Mouse (Mus musculus) limb, embryonic 14.5 days (tissue): Measurements from ENCODE around the gene Dusp5. TPM values are rescaled to one million over a fixed set of nuclear protein-coding genes. Genes with fewer than 3 reads are reported as not detected.
A peak's percentile ranks its signal among the peaks of the same experiment; 100 is the strongest.

Experiments
- ATAC-seq: fragments of 200-750 bp; cut with Nextera tagmentation; 2 replicates; pipeline ENCODE4 v1.8.0; 2017; ENCODE audit warnings: low read depth, moderate number of reproducible peaks, moderate TSS enrichment; ENCODE audit not compliant: low FRiP score
- DNase-seq: peaks from one replicate; pipeline ENCODE4 v3.0.0-alpha.2; 2015; ENCODE audit warnings: low spot score
- H3K27ac ChIP-seq: fragments of 300-500 bp; sonication (generic); replicated peaks from 2 replicates; pipeline ENCODE4 v1.5.1; 2014; ENCODE audit warnings: low read depth, mild to moderate bottlenecking, low read length, moderate library complexity, mixed read lengths
- H3K27me3 ChIP-seq: fragments of 300-500 bp; sonication (generic); 2 replicates; pipeline ENCODE4 v1.6.1; 2014; ENCODE audit warnings: low read length, mixed read lengths; ENCODE audit not compliant: control insufficient read depth, insufficient read depth
- H3K36me3 ChIP-seq: fragments of 300-500 bp; sonication (generic); 2 replicates; pipeline ENCODE4 v1.6.1; 2014; ENCODE audit warnings: mild to moderate bottlenecking, low read length, moderate library complexity, mixed read lengths; ENCODE audit not compliant: control insufficient read depth, insufficient read depth
- H3K4me1 ChIP-seq: fragments of 300-500 bp; sonication (generic); 2 replicates; pipeline ENCODE4 v1.6.1; 2014; ENCODE audit warnings: antibody characterized with exemption, low read length, mixed read lengths; ENCODE audit not compliant: control insufficient read depth, insufficient read depth
- H3K4me2 ChIP-seq: fragments of 300-500 bp; sonication (generic); replicated peaks from 2 replicates; pipeline ENCODE4 v1.6.1; 2014; ENCODE audit warnings: low read depth, mild to moderate bottlenecking, low read length, moderate library complexity; ENCODE audit not compliant: severe bottlenecking
- H3K4me3 ChIP-seq: fragments of 300-500 bp; sonication (generic); replicated peaks from 2 replicates; pipeline ENCODE4 v1.5.1; 2014; ENCODE audit warnings: low read length
- H3K9ac ChIP-seq: fragments of 300-500 bp; sonication (generic); 2 replicates; pipeline ENCODE4 v1.6.1; 2014; ENCODE audit warnings: mild to moderate bottlenecking, low read depth, low read length, moderate library complexity; ENCODE audit not compliant: severe bottlenecking
- H3K9me3 ChIP-seq: fragments of 300-500 bp; sonication (generic); 2 replicates; pipeline ENCODE4 v1.6.1; 2016; ENCODE audit warnings: low read length; ENCODE audit not compliant: control insufficient read depth
- POLR2A ChIP-seq: fragments of 200-500 bp; IDR thresholded peaks from 2 replicates; pipeline ENCODE4 v1.8.0; 2012; ENCODE audit warnings: inconsistent platforms, mild to moderate bottlenecking, moderate library complexity, borderline replicate concordance; ENCODE audit not compliant: insufficient read depth, insufficient read length; ENCODE audit errors: extremely low read depth
- WGBS: fragments of 180-500 bp; shearing (Covaris S2); extraction: QIAGEN DNeasy Blood & Tissue Kit; methylation state at CpG from one replicate; pipeline ENCODE4 v1.1.7; 2014; 5-methylcytosine and 5-hydroxymethylcytosine counted together
- polyA plus RNA-seq, 2 experiments: library from polyadenylated mRNA; depleted of rRNA in 1 of 2; stranded (reverse) in 1 of 2; unstranded in 1 of 2; fragments of >200 nt; fragmentation: Nextera tagmentation in 1 of 2; extraction: Ambion mirVana in 1 of 2; gene quantifications; 2 replicates each; pipeline versions ENCODE4 v1.2.1 to v1.2.3; 2012 to 2014

The Dusp5 gene
- polyA plus RNA-seq, 2 experiments: 1.9 to 2.2 TPM

- Histone ChIP-seq H3K27me3 (no peaks in the 10 kb centered on the region), H3K4me1 (peaks cover 11% of the 10 kb centered on the region), H3K4me3 (peak overlapping the region; percentile 14), H3K9ac (peak overlapping the region; percentile 44), H3K4me2 (peak overlapping the region; percentile 45), H3K9me3 (no peaks in the 10 kb centered on the region), H3K27ac (no peak overlapping the region), H3K36me3 (no peaks in the 10 kb centered on the region)
- peak; percentile 30; the same call in 1 of the 2 replicates for ATAC-seq
- no peak for TF ChIP-seq POLR2A
- DNase-seq: peak; percentile 60
- 25% methylated on average over 20 of the region's 20 CpGs for WGBS
Measured at GRCm38 (mm10) chr19:53557267-53557936, 28.5 kb downstream of the Dusp5 start.

GRCm38 (mm10) chr19:53560436-53560835 is 31.5 kb downstream of the Dusp5 start:
- no peak for TF ChIP-seq POLR2A
- H3K27me3 ChIP-seq: no peaks in the 10 kb centered on the region
- H3K36me3 ChIP-seq: no peaks in the 10 kb centered on the region
- no peak overlapping the region for H3K4me2 ChIP-seq
- no peak for ATAC-seq
- peaks cover 11% of the 10 kb centered on the region for H3K4me1 ChIP-seq
- WGBS: 79% methylated on average over 3 of the region's 3 CpGs
- H3K9me3 ChIP-seq: no peaks in the 10 kb centered on the region
- H3K27ac ChIP-seq: no peak overlapping the region
- H3K9ac ChIP-seq: no peak overlapping the region
- DNase-seq: no peak
- H3K4me3 ChIP-seq: no peak overlapping the region

- no peaks in the 10 kb centered on the region for H3K36me3 ChIP-seq
- no peak for TF ChIP-seq POLR2A
- DNase-seq (no peak), ATAC-seq (no peak)
- no peak overlapping the region for H3K4me2 ChIP-seq
- H3K27ac ChIP-seq: no peak overlapping the region
- H3K4me1 ChIP-seq: no peaks in the 10 kb centered on the region
- no peak overlapping the region for H3K4me3 ChIP-seq
- no peaks in the 10 kb centered on the region for H3K9me3 ChIP-seq
- no peak overlapping the region for H3K9ac ChIP-seq
- no peaks in the 10 kb centered on the region for H3K27me3 ChIP-seq
- WGBS: 45% methylated on average over 4 of the region's 4 CpGs
Measured at GRCm38 (mm10) chr19:53564174-53564573, 35.3 kb downstream of the Dusp5 start.

DNA sequence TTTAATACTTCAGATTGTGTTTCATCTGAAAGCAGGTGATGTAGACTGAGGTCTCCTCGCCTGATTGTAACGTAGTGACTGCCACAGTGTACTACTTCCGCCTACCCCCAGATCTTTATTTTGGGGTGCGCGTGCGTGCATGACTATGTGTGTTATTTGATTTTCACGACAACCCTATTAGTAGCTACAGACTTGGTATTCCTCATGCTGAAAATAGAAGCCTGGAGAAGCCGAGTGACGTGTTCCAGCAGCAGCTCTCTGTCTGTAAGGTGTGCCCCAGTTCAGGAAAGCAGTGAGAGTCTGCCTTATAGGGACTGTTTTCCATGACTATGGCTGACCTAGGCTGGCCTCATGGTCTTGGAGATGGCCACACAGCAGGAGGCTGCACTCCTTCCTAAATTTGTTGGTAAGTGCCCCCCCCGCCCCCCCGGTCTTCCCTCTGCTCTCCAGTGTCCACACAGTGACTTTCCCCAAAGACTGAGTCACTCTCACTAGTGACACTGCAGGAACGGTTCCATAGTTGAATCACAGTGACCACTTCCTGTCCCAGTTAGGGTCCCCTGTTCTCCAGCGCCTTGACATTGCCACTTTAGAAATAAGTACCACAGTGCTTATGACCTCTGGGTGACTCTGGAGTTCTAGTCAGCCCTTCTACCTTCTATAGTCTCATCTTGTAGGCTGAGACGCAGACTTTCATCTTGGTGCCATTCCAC is 36.8 kb downstream of the Dusp5 start:
- DNase-seq (no peak), ATAC-seq (no peak)
- H3K9me3 ChIP-seq: no peaks in the 10 kb centered on the region
- no peak overlapping the region for H3K4me3 ChIP-seq
- no peaks in the 10 kb centered on the region for H3K4me1 ChIP-seq
- no peaks in the 10 kb centered on the region for H3K27me3 ChIP-seq
- no peak overlapping the region for H3K4me2 ChIP-seq
- no peak for TF ChIP-seq POLR2A
- 90% methylated on average over 14 of the region's 14 CpGs for WGBS
- H3K36me3 ChIP-seq: no peaks in the 10 kb centered on the region
- H3K9ac ChIP-seq: no peak overlapping the region
- H3K27ac ChIP-seq: no peak overlapping the region

- DNase-seq (no peak), ATAC-seq (no peak)
- no peaks in the 10 kb centered on the region for H3K36me3 ChIP-seq
- 43% methylated on average over 11 of the region's 11 CpGs for WGBS
- no peak overlapping the region for H3K4me2 ChIP-seq
- TF ChIP-seq POLR2A: no peak
- H3K9ac ChIP-seq: no peak overlapping the region
- no peak overlapping the region for H3K4me3 ChIP-seq
- H3K27me3 ChIP-seq: no peaks in the 10 kb centered on the region
- H3K9me3 ChIP-seq: no peaks in the 10 kb centered on the region
- H3K4me1 ChIP-seq: no peaks in the 10 kb centered on the region
- H3K27ac ChIP-seq: no peak overlapping the region
Measured at GRCm38 (mm10) chr19:53567864-53568263, 39.0 kb downstream of the Dusp5 start.
